Mouse (Mus musculus) urinary bladder, postnatal 25 days (tissue): Measurements from ENCODE around the gene 2610318N02Rik.
A peak's percentile ranks its signal among the peaks of the same experiment; 100 is the strongest.

Experiments
- DNase-seq: peaks from one replicate; pipeline ENCODE4 v3.0.0; 2022; ENCODE audit warnings: low spot score

Gene 2610318N02Rik

GRCm38 (mm10) chr16:17110771-17111743, 13.9 kb downstream of the 2610318N02Rik start, which contains the start of gene Ppil2:
Ppil2 (minus strand) TSS chr16:17111257.
- DNase-seq = peak; percentile 58

DNA sequence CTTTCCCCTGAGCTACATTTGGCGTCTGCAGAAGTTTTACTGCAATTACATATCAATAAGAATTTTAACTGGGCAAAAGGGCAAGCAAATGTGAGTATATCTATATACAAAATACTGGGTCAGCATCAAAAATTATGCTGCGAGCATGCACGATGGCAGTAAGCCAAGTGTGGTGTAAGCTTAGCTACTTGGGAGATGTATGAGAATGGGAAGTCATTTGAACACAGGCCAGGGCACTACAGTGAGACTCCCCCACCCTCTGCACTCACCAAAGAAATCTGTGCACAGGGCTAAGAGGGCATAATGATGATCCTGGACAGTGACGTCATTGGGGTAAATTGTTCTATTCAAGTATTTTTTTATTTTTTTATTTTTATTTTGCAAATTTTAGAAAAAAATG, 20.4 kb downstream of the 2610318N02Rik start:
- no peak for DNase-seq

- no peak for DNase-seq
These were observed 22.2 kb downstream of the 2610318N02Rik start for GRCm38 (mm10) chr16:17102630-17103220.

DNA sequence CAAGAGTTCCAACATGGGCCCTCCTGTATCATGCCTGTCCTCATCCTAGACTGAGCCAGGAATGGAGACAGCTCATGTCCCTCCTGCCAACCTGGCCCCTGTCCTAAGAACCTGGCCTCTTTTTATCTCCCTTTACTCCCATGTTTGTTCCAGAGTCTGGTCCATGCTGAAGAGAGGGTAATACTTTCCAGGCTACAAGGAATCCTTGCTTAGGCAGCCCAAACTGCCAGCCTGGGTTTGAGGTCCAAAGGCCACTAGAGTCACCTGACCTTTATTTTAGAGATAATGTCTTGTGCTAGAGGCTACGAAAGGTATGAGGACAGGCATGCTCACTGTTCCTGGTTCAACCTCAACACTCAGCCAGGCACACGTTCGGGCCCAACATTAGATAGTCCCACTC, 28.0 kb downstream of the 2610318N02Rik start:
- no peak for DNase-seq

DNA sequence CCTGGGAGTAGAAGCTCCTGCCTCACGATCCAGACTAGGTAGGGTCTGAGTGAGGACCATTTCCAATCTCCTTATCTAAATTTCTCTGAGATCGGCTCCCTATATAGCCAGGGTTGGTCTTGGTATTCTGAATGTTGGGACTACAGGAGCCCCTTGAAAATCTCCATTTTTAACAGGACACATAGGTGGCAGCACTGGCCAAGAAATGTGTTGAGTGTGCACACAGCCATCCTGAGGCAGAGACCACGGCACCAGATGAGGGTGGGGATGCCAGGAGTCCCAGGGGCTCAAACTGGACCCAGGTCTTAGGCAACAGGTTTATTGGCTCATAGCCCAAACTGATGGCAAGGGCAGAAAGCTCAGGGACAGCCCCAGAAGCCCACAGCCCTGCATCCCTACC, 36.6 kb downstream of the 2610318N02Rik start:
- DNase-seq = no peak

DNA sequence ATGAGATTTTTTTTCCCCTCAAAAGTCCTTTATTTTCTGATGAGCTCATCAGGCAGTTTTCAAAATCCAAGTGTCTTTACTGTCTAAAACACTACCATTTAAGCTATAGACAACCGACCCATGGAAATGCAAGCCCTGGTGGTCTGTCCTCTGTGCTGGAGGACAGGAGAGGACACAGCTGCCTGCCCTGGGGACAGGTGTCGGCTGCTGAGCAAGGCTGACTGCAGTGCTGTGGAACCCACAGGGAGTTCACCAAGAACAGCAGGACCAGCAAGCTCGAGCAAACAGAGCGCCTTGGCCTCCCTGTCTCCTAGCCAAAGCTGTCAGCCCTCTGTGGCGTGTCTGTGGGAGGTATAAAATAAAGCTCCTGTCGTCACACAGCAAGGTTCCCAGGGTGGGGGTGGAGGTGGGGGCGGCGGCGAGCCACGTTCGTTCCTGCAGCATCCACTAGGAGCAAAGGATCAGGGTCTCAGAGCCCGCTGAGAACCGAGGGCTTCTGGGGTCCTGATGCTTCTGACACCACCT, 38.2 kb downstream of the 2610318N02Rik start:
- no peak for DNase-seq

GRCm38 (mm10) chr16:17086241-17086640, 38.7 kb downstream of the 2610318N02Rik start:
- DNase-seq = no peak

DNA sequence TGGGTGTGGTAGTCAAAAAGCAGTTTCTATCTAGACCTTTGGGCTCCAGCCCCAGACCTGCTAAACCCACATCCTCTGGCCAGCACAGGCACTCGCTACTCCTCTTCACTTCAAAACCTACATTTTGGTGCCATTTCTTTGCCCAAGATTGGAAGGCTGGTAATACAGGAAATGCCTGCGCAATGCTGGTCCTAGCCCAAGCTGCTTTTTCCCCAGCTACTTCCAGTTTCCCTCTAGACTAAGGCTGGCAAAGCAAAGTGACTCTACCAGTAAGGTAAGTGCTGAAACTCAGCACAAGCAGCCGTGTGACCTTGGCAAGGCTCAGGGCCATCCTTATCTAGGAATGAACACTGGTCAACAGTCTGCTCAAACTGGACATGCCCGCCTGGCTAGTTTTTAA, 39.3 kb downstream of the 2610318N02Rik start:
- DNase-seq = no peak

DNA sequence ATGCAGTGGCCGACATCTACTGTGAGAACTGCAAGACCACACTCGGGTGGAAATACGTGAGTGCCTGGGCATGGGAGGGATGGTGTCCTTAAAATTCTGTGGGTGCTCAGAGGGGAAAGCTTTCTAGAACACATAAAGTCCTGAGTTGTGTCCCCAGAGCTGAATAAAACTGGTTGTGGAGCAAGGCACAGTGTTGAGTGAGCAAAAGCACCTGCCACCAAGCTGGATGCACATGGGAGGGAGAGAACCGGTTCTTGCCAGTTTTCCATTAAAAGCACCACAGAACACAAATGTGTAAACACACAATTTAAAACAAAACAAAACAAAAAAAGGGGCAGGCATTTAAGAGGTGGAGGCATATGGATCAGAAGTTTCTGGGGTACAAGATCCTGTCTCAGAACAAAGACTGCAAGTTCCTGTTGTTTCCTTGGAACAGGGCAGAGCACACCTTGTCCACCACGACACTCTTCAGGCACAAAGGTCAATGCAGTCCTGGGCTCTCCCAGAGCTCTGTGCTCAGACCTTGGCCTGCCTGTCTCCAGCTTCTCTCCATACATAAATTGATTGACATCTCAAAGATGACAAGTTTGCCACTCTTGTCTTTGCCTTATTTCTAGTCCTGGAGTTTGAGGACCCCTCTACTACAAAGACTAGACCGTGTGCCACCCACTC, 42.7 kb downstream of the 2610318N02Rik start:
- DNase-seq = no peak

- DNase-seq = no peak
These were observed 46.9 kb downstream of the 2610318N02Rik start for GRCm38 (mm10) chr16:17078101-17078500.

DNA sequence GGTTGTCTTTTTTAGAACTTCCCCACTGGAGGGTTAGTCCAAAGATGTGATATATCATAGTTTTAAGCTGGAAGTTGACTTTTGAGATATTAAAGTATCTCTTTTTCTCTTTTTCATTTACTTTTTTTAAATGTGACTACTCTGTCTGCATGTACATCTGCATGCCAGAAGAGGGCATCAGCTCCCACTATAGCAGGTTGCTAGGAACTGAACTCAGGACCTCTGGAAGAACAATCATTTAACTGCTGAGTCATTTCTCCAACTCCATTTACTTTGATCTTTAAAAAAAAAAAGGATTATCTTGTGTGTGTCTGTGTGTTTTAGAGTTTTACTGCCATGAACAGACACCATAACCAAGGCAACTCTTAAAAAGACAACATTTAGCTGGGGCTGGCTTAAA, 48.1 kb downstream of the 2610318N02Rik start:
- no peak for DNase-seq

GRCm38 (mm10) chr16:17076301-17076700, 48.7 kb downstream of the 2610318N02Rik start:
- DNase-seq = no peak

- no peak for DNase-seq
These were observed 52.0 kb downstream of the 2610318N02Rik start for GRCm38 (mm10) chr16:17073000-17073399.

DNA sequence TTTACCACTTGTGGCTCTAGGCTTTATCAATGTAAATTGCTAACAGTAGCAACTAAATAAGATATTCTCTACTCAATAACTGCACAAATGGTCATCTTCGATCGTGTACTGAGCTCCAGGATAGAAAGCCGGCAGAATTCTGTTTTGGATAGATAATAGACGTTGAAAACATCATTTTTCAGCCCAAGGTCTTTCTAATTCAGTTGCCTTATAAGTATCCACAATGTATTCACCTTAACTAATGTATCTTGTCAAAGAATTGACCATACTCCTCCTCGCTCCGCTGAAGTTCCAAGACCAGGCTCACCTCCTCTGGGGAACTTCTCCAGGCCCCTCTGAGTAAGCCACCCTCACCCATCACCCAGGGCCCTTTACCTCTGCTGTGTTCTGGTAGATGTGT, 54.3 kb downstream of the 2610318N02Rik start:
- DNase-seq = no peak

- peak; percentile 81 for DNase-seq
These were observed 55.2 kb downstream of the 2610318N02Rik start, which contains the start of gene Ypel1 for GRCm38 (mm10) chr16:17069511-17070443. Ypel1 (plus strand) TSS chr16:17069696.

DNA sequence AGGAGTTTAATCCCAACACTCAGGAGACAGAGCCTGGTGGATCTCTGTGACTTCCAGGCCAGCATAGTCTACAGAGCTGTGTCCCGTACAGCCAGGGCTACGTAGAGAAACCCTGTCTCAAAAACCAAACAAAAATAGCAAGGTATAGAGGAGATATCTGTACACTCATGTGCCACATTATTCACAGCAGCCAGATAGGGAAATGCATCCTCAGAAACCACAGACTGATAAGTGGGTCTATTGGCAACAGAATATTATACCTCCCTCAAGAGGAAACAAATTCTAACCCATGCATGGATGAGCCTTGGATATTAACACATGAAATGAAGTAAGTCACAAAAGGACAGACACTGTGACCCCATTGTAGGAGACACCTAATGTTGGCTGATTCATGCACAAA, 57.4 kb downstream of the 2610318N02Rik start:
- no peak for DNase-seq
